ENCODE assay signal across 24 mouse cellular contexts in genomic region chr5:114883022-114883421, GRCm38 (mm10). TPM values are rescaled to one million over a fixed set of nuclear protein-coding genes. Genes with fewer than 3 reads are reported as not detected.
"Had no signal": no experiment of that assay in that cellular context is flagged by ENCODE, and none has a peak within 500 bp of the region (broad histone marks: within the 10 kb centered on the region; RNA-seq: fewer than 3 reads in every experiment).

No protein-coding gene starts in this region.

- DNase-seq: gastrocnemius, adult 2 months; gastrocnemius, postnatal 10 days; gastrocnemius, postnatal 25 days; heart, adult 2 months; heart, postnatal 14 days; heart, postnatal 36 days; kidney, adult 11 months; kidney, adult 2 months; kidney, adult 9 months; kidney, postnatal 14 days; kidney, postnatal 36 days; liver; liver, embryonic 13.5 days had no signal

- ATAC-seq: hindbrain, postnatal 0 days; intestine, embryonic 16.5 days had no signal

RNA-seq across cellular contexts. Expression of gene Gm9936, which starts 24.5 kb away (rescaled TPM):
- total RNA-seq: gastrocnemius, adult 2 months; gastrocnemius, postnatal 10 days; gastrocnemius, postnatal 25 days; gastrocnemius, postnatal 4 days; heart, adult 2 months; heart, postnatal 14 days; heart, postnatal 36 days; hematopoietic stem cell, adult 5-6 weeks had no signal

RNA-seq across cellular contexts. Expression of gene 4930519G04Rik, which starts 29.6 kb away (rescaled TPM):
- total RNA-seq: gastrocnemius, adult 2 months; gastrocnemius, postnatal 10 days; gastrocnemius, postnatal 25 days; gastrocnemius, postnatal 4 days; heart, adult 2 months; heart, postnatal 14 days; heart, postnatal 36 days; hindbrain, postnatal 0 days; layer of hippocampus, adult 18-20 months; layer of hippocampus, adult 8-10 months; layer of hippocampus, postnatal 10 days; layer of hippocampus, postnatal 25 days; left cerebral cortex, adult 2 months; left cerebral cortex, postnatal 14 days; left cerebral cortex, postnatal 36 days had no signal

RNA-seq across cellular contexts. Expression of gene Oasl1, which starts 40.0 kb away (rescaled TPM):
- total RNA-seq: gastrocnemius, postnatal 10 days; layer of hippocampus, adult 18-20 months; layer of hippocampus, postnatal 25 days; left cerebral cortex, postnatal 14 days; left cerebral cortex, postnatal 36 days had no signal
